Mouse (Mus musculus) olfactory bulb, adult 2 months (tissue): ENCODE measurements around the gene Mfsd14a.

Experiments
- CTCF ChIP-seq: fragments of 200-500 bp; IDR thresholded peaks from 2 replicates; pipeline ENCODE4 v1.5.1; 2012; ENCODE audit warnings: low read depth, mild to moderate bottlenecking, low read length, moderate library complexity; ENCODE audit not compliant: insufficient read depth
- POLR2A ChIP-seq: fragments of 200-500 bp; IDR thresholded peaks from 2 replicates; pipeline ENCODE4 v1.6.1; 2012; ENCODE audit warnings: mild to moderate bottlenecking, low read depth, low read length, moderate library complexity; ENCODE audit not compliant: insufficient read depth

- TF ChIP-seq CTCF = no peak
- no peak for TF ChIP-seq POLR2A
Observed at GRCm38 (mm10) chr3:116642373-116642772, 20.1 kb downstream of the Mfsd14a start.
